Mouse (Mus musculus) midbrain, postnatal 0 days (tissue): ENCODE data around the gene March2. TPM values are rescaled to one million over a fixed set of nuclear protein-coding genes. Genes with fewer than 3 reads are reported as not detected.
A peak's percentile ranks its signal among the peaks of the same experiment; 100 is the strongest.

Experiments
- ATAC-seq: fragments of 200-750 bp; cut with Nextera tagmentation; 2 replicates; pipeline ENCODE4 v1.8.0; 2017; ENCODE audit warnings: moderate number of reproducible peaks, mild to moderate bottlenecking, moderate TSS enrichment, moderate library complexity; ENCODE audit not compliant: low FRiP score
- DNase-seq: peaks from one replicate; pipeline ENCODE4 v3.0.0-alpha.2; 2015; ENCODE audit warnings: low spot score
- H3K27ac ChIP-seq: fragments of 300-500 bp; sonication (generic); 2 replicates; pipeline ENCODE4 v1.5.1; 2014; ENCODE audit warnings: low read depth, mild to moderate bottlenecking, low read length, mixed read lengths
- H3K27me3 ChIP-seq: fragments of 300-500 bp; sonication (generic); 2 replicates; pipeline ENCODE4 v1.6.1; 2014; ENCODE audit warnings: low read length, control low read depth, mixed read lengths; ENCODE audit not compliant: insufficient read depth
- H3K36me3 ChIP-seq: fragments of 300-500 bp; sonication (generic); 2 replicates; pipeline ENCODE4 v1.6.1; 2014; ENCODE audit warnings: low read length, control low read depth, mixed read lengths; ENCODE audit not compliant: insufficient read depth
- H3K4me1 ChIP-seq: fragments of 300-500 bp; sonication (generic); 2 replicates; pipeline ENCODE4 v1.6.1; 2014; ENCODE audit warnings: mild to moderate bottlenecking, control low read depth, antibody characterized with exemption, low read length, mixed read lengths; ENCODE audit not compliant: insufficient read depth
- H3K4me2 ChIP-seq: fragments of 300-500 bp; sonication (generic); 2 replicates; pipeline ENCODE4 v1.6.1; 2014; ENCODE audit warnings: low read depth, mild to moderate bottlenecking, low read length, mixed read lengths; ENCODE audit not compliant: poor library complexity, severe bottlenecking
- H3K4me3 ChIP-seq: fragments of 300-500 bp; sonication (generic); 2 replicates; pipeline ENCODE4 v1.5.1; 2014; ENCODE audit warnings: low read depth, mild to moderate bottlenecking, low read length, moderate library complexity
- H3K9ac ChIP-seq: fragments of 300-500 bp; sonication (generic); replicated peaks from 2 replicates; pipeline ENCODE4 v1.6.1; 2014; ENCODE audit warnings: mild to moderate bottlenecking, low read length, moderate library complexity, mixed read lengths; ENCODE audit not compliant: poor library complexity, severe bottlenecking
- H3K9me3 ChIP-seq: fragments of 300-500 bp; sonication (generic); 2 replicates; pipeline ENCODE4 v1.6.1; 2016; ENCODE audit warnings: low read length, control low read depth
- CTCF ChIP-seq: IDR thresholded peaks from 2 replicates; pipeline ENCODE4 v1.5.1; 2016; ENCODE audit warnings: antibody characterized with exemption, mild to moderate bottlenecking
- WGBS: fragments of 180-500 bp; shearing (Covaris S2); extraction: QIAGEN DNeasy Blood & Tissue Kit; methylation state at CpG from one replicate; pipeline ENCODE4 v1.1.7; 2014; 5-methylcytosine and 5-hydroxymethylcytosine counted together
- polyA plus RNA-seq: library from polyadenylated mRNA; unstranded; fragments of >200 nt; fragmentation: Nextera tagmentation; extraction: Ambion mirVana; gene quantifications from 2 replicates; pipeline ENCODE4 v1.2.1, GENCODE M21; 2015
- total RNA-seq: library from RNA; depleted of rRNA; stranded (reverse); fragments of >200 nt; gene quantifications from 2 replicates; pipeline ENCODE4 v1.2.3, GENCODE M21; 2014

The March2 gene
- total and polyA plus RNA-seq, 2 experiments from 2014 or later = 65.2 to 100 TPM

DNA sequence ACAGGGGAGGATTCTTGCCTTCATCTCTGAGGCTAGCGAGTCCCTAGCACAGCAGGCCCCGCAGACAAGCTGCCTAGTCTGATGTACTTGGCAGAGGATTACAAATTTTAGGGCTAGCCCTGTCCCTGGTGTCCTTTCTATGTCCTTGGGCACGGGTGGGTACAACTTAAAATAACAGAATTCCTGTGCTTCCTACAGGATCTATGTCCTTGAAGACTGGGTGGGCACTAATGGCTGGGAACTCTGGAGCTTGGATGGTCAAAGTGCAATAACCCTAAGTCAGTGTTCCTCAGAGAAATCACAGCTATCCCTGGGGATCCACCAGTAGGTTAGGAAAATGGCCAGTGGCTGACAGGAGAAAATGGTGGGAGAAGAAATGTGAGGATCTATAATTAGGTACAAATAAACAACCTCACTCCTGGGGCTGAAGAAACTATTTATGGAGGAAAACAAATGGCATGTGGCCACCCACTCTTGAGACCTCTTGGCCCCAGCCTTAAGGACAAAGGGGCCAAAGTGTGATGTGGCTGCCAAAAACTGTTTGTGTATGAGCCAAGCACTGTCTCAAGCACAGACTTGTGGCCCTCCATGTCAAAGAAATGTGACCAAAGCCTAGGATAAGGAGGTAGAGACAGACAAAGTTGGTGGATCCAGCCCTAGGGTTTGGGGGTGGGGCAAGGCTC lies 37.8 kb upstream of the March2 start:
- Histone ChIP-seq H3K9me3 (no peaks in the 10 kb centered on the region), H3K4me1 (peaks cover 25% of the 10 kb centered on the region), H3K36me3 (no peaks in the 10 kb centered on the region), H3K9ac (no peak overlapping the region), H3K4me3 (no peak overlapping the region), H3K4me2 (no peak overlapping the region), H3K27me3 (no peaks in the 10 kb centered on the region), H3K27ac (no peak overlapping the region)
- TF ChIP-seq CTCF = no peak
- ATAC-seq (no peak), DNase-seq (no peak)
- 70% methylated on average over 3 of the region's 3 CpGs for WGBS

DNA sequence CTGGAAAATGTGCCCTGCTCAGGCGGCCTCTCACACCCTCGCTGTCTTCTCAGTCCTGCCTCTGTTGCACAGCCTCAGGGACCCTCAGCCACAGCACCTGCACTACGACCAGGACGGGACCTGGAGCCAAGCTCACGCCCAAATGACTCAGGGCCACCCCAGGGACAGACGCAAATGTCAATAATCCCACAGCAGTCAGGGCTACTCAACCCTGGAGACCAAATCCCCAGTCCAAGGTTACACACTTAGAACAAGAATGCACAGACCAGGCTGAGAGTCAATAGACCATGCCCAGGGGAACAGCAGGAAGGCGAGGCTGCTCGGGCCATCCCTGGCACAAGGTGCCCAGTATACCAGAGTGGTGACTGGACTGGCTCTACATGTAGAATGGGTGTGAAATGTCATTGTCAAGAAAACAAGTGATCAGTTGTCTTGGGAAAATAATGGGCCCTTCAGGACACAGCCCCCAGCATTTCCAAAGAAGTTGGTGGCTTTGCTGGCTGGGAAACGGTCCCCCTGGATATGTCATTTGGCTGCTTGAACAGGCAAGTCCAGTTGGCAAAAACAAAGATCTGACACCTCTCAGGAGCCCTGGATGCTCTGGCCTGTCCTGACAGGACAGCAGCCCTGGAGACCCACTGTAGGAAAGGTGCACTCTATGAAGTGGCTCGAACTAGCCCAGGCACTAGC lies 37.1 kb upstream of the March2 start:
- no peaks in the 10 kb centered on the region for H3K9me3 ChIP-seq
- TF ChIP-seq CTCF = no peak
- H3K4me2 ChIP-seq = no peak overlapping the region
- DNase-seq (no peak), ATAC-seq (no peak)
- no peaks in the 10 kb centered on the region for H3K27me3 ChIP-seq
- H3K27ac ChIP-seq = 0 out of 2 replicates have a peak overlapping the region, but pooled peaks have one; percentile 8
- no peak overlapping the region for H3K9ac ChIP-seq
- peaks cover 25% of the 10 kb centered on the region for H3K4me1 ChIP-seq
- H3K4me3 ChIP-seq = no peak overlapping the region
- H3K36me3 ChIP-seq = no peaks in the 10 kb centered on the region
- WGBS = 70% methylated on average over 10 of the region's 10 CpGs

DNA sequence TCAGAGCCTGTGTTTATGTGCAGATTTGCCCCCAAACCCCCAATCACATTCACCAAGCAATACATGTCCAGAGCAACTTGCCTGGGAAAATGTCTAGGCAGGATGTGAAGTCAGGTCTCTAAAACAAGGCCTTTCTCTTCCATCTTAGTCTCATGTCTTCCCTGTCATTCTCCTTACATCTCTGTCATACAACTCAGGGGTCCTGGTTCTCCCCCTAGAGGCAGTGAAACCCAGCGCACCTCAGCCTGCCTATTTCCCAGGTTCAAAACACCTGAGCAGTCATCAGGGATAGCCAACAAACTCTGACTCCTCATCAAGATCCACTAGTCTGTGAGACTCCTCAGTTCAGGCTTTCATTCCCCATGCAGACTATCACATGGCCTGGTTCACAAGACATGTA lies 36.2 kb upstream of the March2 start:
- no peak for ATAC-seq
- 81% methylated on average over 1 of the region's 1 CpGs for WGBS
- Histone ChIP-seq H3K4me1 (peaks cover 25% of the 10 kb centered on the region), H3K4me2 (no peak overlapping the region), H3K36me3 (no peaks in the 10 kb centered on the region), H3K27me3 (no peaks in the 10 kb centered on the region), H3K9ac (no peak overlapping the region), H3K4me3 (no peak overlapping the region), H3K9me3 (no peaks in the 10 kb centered on the region), H3K27ac (no peak overlapping the region)
- DNase-seq = no peak
- TF ChIP-seq CTCF = peak; percentile 25; the same call in 1 of the 2 replicates

DNA sequence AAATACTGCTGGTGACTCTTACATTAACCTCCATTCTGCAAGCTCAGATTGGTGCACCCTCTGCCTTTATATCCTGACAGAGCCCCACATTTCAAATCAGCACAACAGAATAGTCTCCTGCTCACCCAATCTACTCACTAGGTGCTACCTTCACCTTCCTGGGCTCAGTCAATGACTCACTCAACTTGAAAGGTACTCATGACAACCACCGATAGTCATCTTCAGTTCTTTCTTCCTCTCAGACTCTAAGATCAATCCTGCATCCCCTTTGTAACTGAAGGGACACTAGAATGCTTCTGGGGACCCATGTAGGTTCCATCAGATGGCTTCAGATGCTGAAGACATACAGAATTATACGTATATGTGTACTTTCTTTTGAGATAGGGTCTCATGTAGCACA lies 33.8 kb upstream of the March2 start:
- TF ChIP-seq CTCF = no peak
- H3K4me1 ChIP-seq = 0 out of 2 replicates have a peak, but pooled peaks cover 14% of the 10 kb centered on the region
- ATAC-seq = no peak
- no peak overlapping the region for H3K9ac ChIP-seq
- H3K4me3 ChIP-seq = no peak overlapping the region
- H3K27me3 ChIP-seq = no peaks in the 10 kb centered on the region
- WGBS = 96% methylated on average over 2 of the region's 2 CpGs
- H3K4me2 ChIP-seq = no peak overlapping the region
- no peak overlapping the region for H3K27ac ChIP-seq
- peaks cover 19% of the 10 kb centered on the region for H3K36me3 ChIP-seq
- DNase-seq = no peak
- no peaks in the 10 kb centered on the region for H3K9me3 ChIP-seq

DNA sequence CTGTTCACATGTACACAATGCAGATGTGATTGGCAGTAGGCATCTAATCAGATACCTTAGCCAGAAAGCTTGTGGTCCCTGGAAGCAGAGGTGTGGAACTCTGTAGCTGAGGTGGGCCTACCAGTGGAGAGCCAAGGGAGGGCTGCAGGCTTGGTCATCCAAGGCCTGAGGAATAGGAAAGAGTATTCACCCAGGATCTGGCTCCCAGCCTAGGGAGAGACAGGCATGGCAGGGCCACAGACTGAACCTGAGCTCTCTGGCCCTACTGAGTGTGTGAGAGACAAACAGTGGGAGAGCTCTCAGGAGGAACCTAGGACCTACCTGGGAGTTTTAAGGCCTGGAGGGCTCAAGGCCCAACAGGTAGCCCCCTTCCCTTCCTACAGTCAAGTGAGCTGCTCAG lies 32.7 kb upstream of the March2 start:
- H3K9ac ChIP-seq = no peak overlapping the region
- no peak overlapping the region for H3K4me3 ChIP-seq
- ATAC-seq (no peak), DNase-seq (no peak)
- no peaks in the 10 kb centered on the region for H3K27me3 ChIP-seq
- no peak overlapping the region for H3K27ac ChIP-seq
- no peak for TF ChIP-seq CTCF
- H3K4me1 ChIP-seq = 0 out of 2 replicates have a peak, but pooled peaks cover 6% of the 10 kb centered on the region
- no peak overlapping the region for H3K4me2 ChIP-seq
- H3K36me3 ChIP-seq = peaks cover 21% of the 10 kb centered on the region
- H3K9me3 ChIP-seq = no peaks in the 10 kb centered on the region

DNA sequence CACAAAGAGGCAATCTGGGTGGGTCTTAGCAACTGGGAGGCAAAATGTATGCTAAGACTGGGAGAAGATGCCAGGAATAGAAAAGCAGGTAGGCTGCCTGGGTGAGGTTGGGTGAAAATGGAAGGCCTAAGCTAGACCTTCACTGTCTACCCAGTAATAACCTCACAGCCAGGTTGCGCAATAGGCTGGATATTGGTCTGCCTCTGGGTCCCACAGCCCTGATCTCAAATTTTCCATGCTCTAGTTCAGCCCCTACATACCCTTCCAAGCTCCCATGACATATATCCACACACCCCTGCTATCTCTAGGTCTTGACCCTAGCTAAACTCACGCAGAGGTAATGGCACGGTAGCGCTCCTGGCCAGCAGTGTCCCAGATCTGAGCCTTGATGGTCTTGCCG lies 31.0 kb upstream of the March2 start:
- Histone ChIP-seq H3K4me1 (no peaks in the 10 kb centered on the region), H3K9ac (no peak overlapping the region), H3K4me2 (no peak overlapping the region), H3K27ac (no peak overlapping the region), H3K9me3 (no peaks in the 10 kb centered on the region), H3K36me3 (peaks cover 29% of the 10 kb centered on the region), H3K27me3 (no peaks in the 10 kb centered on the region), H3K4me3 (no peak overlapping the region)
- ATAC-seq = no peak
- DNase-seq = no peak
- TF ChIP-seq CTCF = no peak
- 100% methylated on average over 5 of the region's 5 CpGs for WGBS
